Mouse (Mus musculus) spleen, adult 2 months (tissue): ENCODE measurements at regions not wholly inside any gene's neighbourhood (a gene's known extent, or its start where the extent isn't known, plus 50 kb on each side); places are given as distances from the start of the nearest gene placed in this dataset.

Source experiments
- CTCF ChIP-seq: fragments of 200-500 bp; IDR thresholded peaks from 2 replicates; pipeline ENCODE4 v1.5.1; 2011; ENCODE audit warnings: mild to moderate bottlenecking, inconsistent platforms; ENCODE audit not compliant: insufficient read depth, insufficient read length, insufficient replicate concordance; ENCODE audit errors: extremely low read depth
- POLR2A ChIP-seq: fragments of 200-500 bp; IDR thresholded peaks from 2 replicates; pipeline ENCODE4 v1.6.1; 2011; ENCODE audit warnings: low read depth, low read length, inconsistent platforms

DNA sequence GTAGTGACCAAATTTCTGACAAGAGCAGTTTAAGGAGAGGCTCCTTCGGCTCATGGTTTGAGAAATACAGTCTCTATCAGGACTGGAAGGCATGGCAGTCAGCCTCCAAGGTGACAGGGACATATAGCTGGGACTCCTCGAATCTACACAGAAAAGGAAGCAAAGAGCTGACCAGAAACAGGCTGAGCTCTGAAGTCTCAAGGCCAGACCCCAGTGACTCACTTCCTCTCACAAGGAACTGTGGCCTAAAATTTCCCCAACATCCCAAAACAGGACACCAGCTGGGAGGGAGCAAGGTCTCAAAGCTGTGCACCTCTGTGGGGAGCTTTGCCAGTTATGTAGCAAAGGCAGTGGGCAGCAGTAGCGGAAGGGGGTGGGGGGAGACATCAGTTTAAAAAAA lies 110.7 kb downstream of the Sox4 start:
- TF ChIP-seq CTCF: no peak
- TF ChIP-seq POLR2A: no peak
